Mouse (Mus musculus) heart, adult 2 months (tissue): ENCODE measurements around the gene Pla2g4d.

Source experiments
- CTCF ChIP-seq: fragments of 200-600 bp; IDR thresholded peaks from 2 replicates; pipeline ENCODE4 v1.8.1; 2022; ENCODE audit warnings: antibody characterized with exemption, mild to moderate bottlenecking, moderate library complexity
- POLR2A ChIP-seq: fragments of 200-500 bp; IDR thresholded peaks from 2 replicates; pipeline ENCODE4 v1.6.1; 2011; ENCODE audit warnings: mild to moderate bottlenecking, low read depth, low read length, control low read depth; ENCODE audit not compliant: insufficient read depth

DNA sequence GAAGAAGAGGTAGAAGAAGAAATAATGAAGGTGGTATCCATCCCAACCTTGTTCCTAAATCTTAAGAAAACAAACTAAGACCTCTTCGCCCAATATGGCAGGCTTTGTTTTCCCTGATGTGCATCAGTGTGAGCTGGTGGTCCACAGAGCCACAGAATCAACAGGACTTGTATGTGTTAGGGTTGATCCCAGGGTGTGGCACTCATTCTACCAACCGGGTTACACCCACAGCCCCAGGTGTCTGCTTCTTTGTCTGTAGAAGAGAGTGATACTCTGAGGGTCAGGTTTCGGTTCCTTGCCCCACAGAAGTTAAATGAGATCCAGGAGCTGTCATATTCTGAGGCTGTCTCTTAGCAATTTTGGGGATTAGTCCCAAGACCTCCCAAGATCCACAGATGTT is 27.7 kb downstream of the Pla2g4d start:
- TF ChIP-seq POLR2A (no peak), CTCF (no peak)
